Mouse (Mus musculus) thymus, postnatal 0 days (tissue): ENCODE measurements at regions not wholly inside any gene's neighbourhood (a gene's known extent, or its start where the extent isn't known, plus 50 kb on each side); places are given as distances from the start of the nearest gene placed in this dataset.

ENCODE experiments used
- DNase-seq: peaks from one replicate; pipeline ENCODE4 v3.0.0-alpha.2; 2015; ENCODE audit warnings: low spot score

- DNase-seq = no peak
Measured at GRCm38 (mm10) chr1:158148035-158148434, 208.1 kb downstream of the Brinp2 start.

GRCm38 (mm10) chr1:158161111-158161510, 195.0 kb downstream of the Brinp2 start:
- DNase-seq = no peak

GRCm38 (mm10) chr1:158161533-158161932, 194.6 kb downstream of the Brinp2 start:
- no peak for DNase-seq

GRCm38 (mm10) chr1:158163411-158163810, 192.7 kb downstream of the Brinp2 start:
- no peak for DNase-seq

GRCm38 (mm10) chr1:158170006-158170405, 186.1 kb downstream of the Brinp2 start:
- no peak for DNase-seq

GRCm38 (mm10) chr1:158180095-158180494, 176.0 kb downstream of the Brinp2 start:
- DNase-seq = no peak

- DNase-seq = no peak
Measured at GRCm38 (mm10) chr1:158181296-158181695, 174.8 kb downstream of the Brinp2 start.

- DNase-seq = no peak
Measured at GRCm38 (mm10) chr1:158187651-158188050, 168.5 kb downstream of the Brinp2 start.

- DNase-seq = no peak
Measured at GRCm38 (mm10) chr1:158192841-158193551, 163.1 kb downstream of the Brinp2 start.

- DNase-seq = no peak
Measured at GRCm38 (mm10) chr1:158193968-158194565, 162.1 kb downstream of the Brinp2 start.
